Mouse (Mus musculus) heart, adult 2 months (tissue): ENCODE measurements around the gene Ube2cbp.

ENCODE experiments used
- CTCF ChIP-seq: fragments of 200-600 bp; IDR thresholded peaks from 2 replicates; pipeline ENCODE4 v1.8.1; 2022; ENCODE audit warnings: antibody characterized with exemption, mild to moderate bottlenecking, moderate library complexity
- POLR2A ChIP-seq: fragments of 200-500 bp; IDR thresholded peaks from 2 replicates; pipeline ENCODE4 v1.6.1; 2011; ENCODE audit warnings: mild to moderate bottlenecking, low read depth, low read length, control low read depth; ENCODE audit not compliant: insufficient read depth

DNA sequence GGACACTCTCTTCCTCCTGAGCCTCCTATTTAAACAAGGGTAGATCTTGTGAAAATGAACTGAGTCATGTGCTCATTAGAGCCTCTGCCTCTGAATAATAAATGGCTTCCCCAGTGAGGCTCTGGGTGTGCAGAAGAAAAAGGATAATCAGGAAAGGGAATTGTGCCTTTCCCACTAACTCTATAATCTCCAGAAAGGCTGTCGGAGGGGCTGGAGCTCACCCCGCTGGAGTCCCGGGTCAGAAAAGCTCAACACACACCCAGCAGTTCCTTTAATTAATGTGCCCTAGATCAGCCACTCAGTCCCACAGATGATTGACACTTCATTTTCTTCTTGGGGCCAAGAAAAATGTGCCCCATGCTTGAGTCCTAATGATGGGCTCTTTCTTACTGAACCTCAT lies 134.2 kb downstream of the Ube2cbp start:
- TF ChIP-seq POLR2A: no peak
- no peak for TF ChIP-seq CTCF
